Mouse (Mus musculus): ENCODE data around the gene Retreg2. TPM values are rescaled to one million over a fixed set of nuclear protein-coding genes. Genes with fewer than 3 reads are reported as not detected.

Retreg2 gene
- 100 to 1,000 TPM; 138 to 144 TPM for total RNA-seq (2021)
- long read RNA-seq, transcript Retreg2-208 (10 exons, 2,438 nt): minor isoform, 22 of 129 reads
- long read RNA-seq, transcript Retreg2-201 (9 exons, 2,561 nt): major isoform, 83 of 129 reads
- long read RNA-seq, partial matches to known transcripts: 19 of 129 reads
- long read RNA-seq, other reads (novel, unspliced or antisense): 2 of 129 reads

GRCm38 (mm10) chr1:75142301-75143261 is at the start of gene Retreg2, which contains the start of gene Cnppd1:
Gene Retreg2 (plus strand): TSS chr1:75142778.
Gene Cnppd1 (minus strand): TSS chr1:75142711.
- peak; percentile 95 to 97 for DNase-seq (ENCODE audit: low spot score in 2 of 2)

GRCm38 (mm10) chr1:75122211-75122610 is 20.4 kb upstream of the Retreg2 start:
- no peak for DNase-seq (ENCODE audit: low spot score in 2 of 2)

GRCm38 (mm10) chr1:75124346-75125321 is 17.9 kb upstream of the Retreg2 start, which contains the start of gene Nhej1:
Gene Nhej1 (minus strand): TSS chr1:75125200.
- DNase-seq (ENCODE audit: low spot score in 2 of 2): peak; percentile 89 to 92

GRCm38 (mm10) chr1:75125418-75125817 is 17.2 kb upstream of the Retreg2 start:
- no peak for DNase-seq (ENCODE audit: low spot score in 2 of 2)

GRCm38 (mm10) chr1:75128641-75129040 is 13.9 kb upstream of the Retreg2 start:
- no peak for DNase-seq (ENCODE audit: low spot score in 2 of 2)

- no peak for DNase-seq (ENCODE audit: low spot score in 2 of 2)
These were observed 9.0 kb upstream of the Retreg2 start, which contains the start of gene Slc23a3 for GRCm38 (mm10) chr1:75133421-75134207. Gene Slc23a3 (minus strand): TSS chr1:75133890.

GRCm38 (mm10) chr1:75136293-75136692 is 6.3 kb upstream of the Retreg2 start:
- DNase-seq (ENCODE audit: low spot score in 2 of 2): no peak

- no peak for DNase-seq (ENCODE audit: low spot score in 2 of 2)
These were observed 5.8 kb upstream of the Retreg2 start for GRCm38 (mm10) chr1:75136730-75137129.

GRCm38 (mm10) chr1:75138448-75138847 is 4.1 kb upstream of the Retreg2 start:
- DNase-seq (ENCODE audit: low spot score in 2 of 2): no peak

GRCm38 (mm10) chr1:75140601-75141190 is 1.9 kb upstream of the Retreg2 start:
- no peak for DNase-seq (ENCODE audit: low spot score in 2 of 2)

GRCm38 (mm10) chr1:75141486-75142190 is 940 bp upstream of the Retreg2 start:
- peak; percentile 52 to 64 for DNase-seq (ENCODE audit: low spot score in 2 of 2)

GRCm38 (mm10) chr1:75145589-75145988 is 3.0 kb downstream of the Retreg2 start:
- DNase-seq (ENCODE audit: low spot score in 2 of 2): no peak

- DNase-seq (ENCODE audit: low spot score in 2 of 2): no peak
These were observed 5.0 kb downstream of the Retreg2 start for GRCm38 (mm10) chr1:75147411-75148135.

GRCm38 (mm10) chr1:75148727-75149126 is 6.1 kb downstream of the Retreg2 start:
- no peak for DNase-seq (ENCODE audit: low spot score in 2 of 2)

- no peak for DNase-seq (ENCODE audit: low spot score in 2 of 2)
These were observed 13.3 kb downstream of the Retreg2 start for GRCm38 (mm10) chr1:75155837-75156236.

- no peak for DNase-seq (ENCODE audit: low spot score in 2 of 2)
These were observed 16.4 kb downstream of the Retreg2 start for GRCm38 (mm10) chr1:75158990-75159389.

GRCm38 (mm10) chr1:75159540-75160255 is 17.1 kb downstream of the Retreg2 start:
- no peak for DNase-seq (ENCODE audit: low spot score in 2 of 2)

GRCm38 (mm10) chr1:75160256-75160617 is 17.7 kb downstream of the Retreg2 start:
- DNase-seq (ENCODE audit: low spot score in 2 of 2): no peak
